Mouse (Mus musculus): ENCODE measurements at regions not wholly inside any gene's neighbourhood (a gene's known extent, or its start where the extent isn't known, plus 50 kb on each side); places are given as distances from the start of the nearest gene placed in this dataset. TPM values are rescaled to one million over a fixed set of nuclear protein-coding genes. Genes with fewer than 3 reads are reported as not detected.
A peak's percentile ranks its signal among the peaks of the same experiment; 100 is the strongest.

DNA sequence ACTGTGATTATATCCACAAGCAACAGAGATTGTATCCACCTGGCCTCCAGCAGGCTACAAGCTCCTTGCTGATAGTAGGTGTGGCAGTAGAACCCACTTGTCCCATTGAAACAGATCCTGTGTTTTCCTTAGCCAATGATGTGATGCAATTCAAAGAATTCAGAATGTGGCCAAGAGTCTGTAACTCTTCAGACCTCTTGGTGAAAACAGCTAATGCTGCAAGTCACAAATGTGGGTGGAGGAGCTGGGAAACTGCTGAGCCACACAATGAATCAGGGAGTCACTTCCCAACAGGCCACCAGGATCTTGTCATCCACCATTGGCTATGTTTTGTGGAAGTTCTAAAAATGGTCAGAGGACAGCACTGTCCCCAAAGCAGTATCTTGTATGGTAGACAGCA, 92.1 kb downstream of the Fas start:
- TF ChIP-seq CTCF (IDR thresholded peaks at IDR 0.05; ENCODE audit: low read depth) (no peak), EP300 (optimal IDR thresholded peaks at IDR 0.05) (no peak)
- Histone ChIP-seq H3K4me2 (replicated peaks; ENCODE audit: low read depth) (no peak overlapping the region), H3K9me3 (ENCODE audit: control insufficient read depth, low read length) (no peaks in the 10 kb centered on the region), H3K27ac (replicated peaks) (no peak overlapping the region), H3K9ac (ENCODE audit: low read length) (no peak overlapping the region), H3K36me3 (ENCODE audit: control insufficient read depth, insufficient read depth, low read length) (no peaks in the 10 kb centered on the region), H3K4me3 (ENCODE audit: low read depth, low read length) (no peak overlapping the region), H3K4me1 (replicated peaks; ENCODE audit: control insufficient read depth, insufficient read depth) (no peaks in the 10 kb centered on the region), H3K27me3 (ENCODE audit: control insufficient read depth, insufficient read depth, low read length) (no peaks in the 10 kb centered on the region)
- ATAC-seq (ENCODE audit: low FRiP score, low TSS enrichment) (peak; percentile 10; the same call in 1 of the 2 replicates), DNase-seq (ENCODE audit: low spot score) (no peak)

Small RNA genes lying in the stretch of these regions (microRNA-seq; reads per million reads assigned to microRNA genes)
- not detected for gene Gm23060
